ENCODE assay signal across 16 mouse cellular contexts in the genomic region with DNA sequence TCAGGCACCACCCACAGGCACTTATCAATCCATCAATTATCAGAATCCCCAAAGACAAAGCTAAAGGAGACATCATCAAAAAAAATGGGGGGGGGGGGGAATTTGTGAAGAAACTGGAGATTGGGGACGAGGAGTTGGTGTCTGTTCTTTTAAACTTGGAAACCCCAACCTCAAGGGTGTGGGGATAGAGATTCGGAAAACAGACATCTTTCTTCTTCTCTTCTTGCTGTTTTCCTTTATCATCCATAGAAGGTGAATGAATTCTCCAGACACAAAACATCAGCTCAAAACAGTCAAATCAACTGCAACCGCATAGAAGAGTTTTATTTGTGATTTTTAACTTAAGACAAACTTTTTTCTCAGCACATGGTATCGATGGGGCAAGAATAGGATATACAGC. TPM values are rescaled to one million over a fixed set of nuclear protein-coding genes. Genes with fewer than 3 reads are reported as not detected.
DNase-seq lines count a peak whose midpoint lies in the region; ATAC-seq and TF ChIP-seq lines count a peak whose summit lies in the region.
"Had no signal": no experiment of that assay in that cellular context is flagged by ENCODE, and none has a peak within 500 bp of the region (broad histone marks: within the 10 kb centered on the region; RNA-seq: fewer than 3 reads in every experiment).

Foxq1 (plus strand) TSS at position 301 of the 400 bp plus-strand sequence.

- peak within 1 kb of the TSS; percentile 96; the same call in 1 of the 2 replicates for H3K4me2 ChIP-seq in hindbrain, embryonic 15.5 days
- H3K4me2 ChIP-seq in hindbrain, embryonic 16.5 days (ENCODE audit: low read length) = no peak within 1 kb of the TSS
- H3K4me2 ChIP-seq in lung, embryonic 14.5 days = peak within 1 kb of the TSS; percentile 100
- H3K4me2 ChIP-seq in lung, postnatal 0 days (replicated peaks; ENCODE audit: low read depth, low read length) = no peak within 1 kb of the TSS
- H3K4me2 ChIP-seq in intestine, embryonic 16.5 days (ENCODE audit: low read depth, low read length) = peak within 1 kb of the TSS; percentile 99; the same call in 1 of the 2 replicates
- peak within 1 kb of the TSS; percentile 95; the same call in 1 of the 2 replicates for H3K4me2 ChIP-seq in stomach, embryonic 16.5 days (ENCODE audit: low read depth, low read length)

- WGBS in hindbrain, embryonic 15.5 days = 72% methylated on average over 4 of the region's 4 CpGs
- WGBS in hindbrain, embryonic 16.5 days = 72% methylated on average over 4 of the region's 4 CpGs
- 76% methylated on average over 4 of the region's 4 CpGs for WGBS in lung, embryonic 14.5 days
- WGBS in lung, postnatal 0 days = 86% methylated on average over 4 of the region's 4 CpGs
- WGBS in intestine, embryonic 16.5 days = 87% methylated on average over 4 of the region's 4 CpGs
- WGBS in stomach, embryonic 16.5 days = 82% methylated on average over 4 of the region's 4 CpGs

- no peak within 1 kb of the TSS for H3K27ac ChIP-seq in hindbrain, embryonic 15.5 days (replicated peaks)
- no peak within 1 kb of the TSS for H3K27ac ChIP-seq in hindbrain, embryonic 16.5 days (ENCODE audit: low read depth, low read length)
- no peak within 1 kb of the TSS for H3K27ac ChIP-seq in lung, embryonic 14.5 days (ENCODE audit: low read depth)
- no peak within 1 kb of the TSS for H3K27ac ChIP-seq in lung, postnatal 0 days (ENCODE audit: low read length)
- no peak within 1 kb of the TSS for H3K27ac ChIP-seq in intestine, embryonic 16.5 days (ENCODE audit: low read length)
- peak within 1 kb of the TSS; percentile 94 for H3K27ac ChIP-seq in stomach, embryonic 16.5 days (ENCODE audit: low read length)
- H3K27ac ChIP-seq: embryonic facial prominence, embryonic 13.5 days; forebrain, embryonic 10.5 days; left cerebral cortex, adult 2 months; midbrain, embryonic 12.5 days had no signal

- no peak within 1 kb of the TSS for H3K9ac ChIP-seq in hindbrain, embryonic 15.5 days
- no peak within 1 kb of the TSS for H3K9ac ChIP-seq in hindbrain, embryonic 16.5 days (ENCODE audit: low read depth, low read length)
- no peak within 1 kb of the TSS for H3K9ac ChIP-seq in lung, embryonic 14.5 days
- H3K9ac ChIP-seq in lung, postnatal 0 days (replicated peaks; ENCODE audit: low read depth) = no peak within 1 kb of the TSS
- H3K9ac ChIP-seq in intestine, embryonic 16.5 days (ENCODE audit: low read depth, low read length) = no peak within 1 kb of the TSS
- H3K9ac ChIP-seq in stomach, embryonic 16.5 days (ENCODE audit: low read length) = peak within 1 kb of the TSS; percentile 88; the same call in 1 of the 2 replicates
- H3K9ac ChIP-seq: embryonic facial prominence, embryonic 13.5 days; midbrain, embryonic 12.5 days had no signal

- peaks cover 30% of the 10 kb centered on the region for H3K4me1 ChIP-seq in hindbrain, embryonic 15.5 days (replicated peaks)
- peaks cover 27% of the 10 kb centered on the region for H3K4me1 ChIP-seq in hindbrain, embryonic 16.5 days (ENCODE audit: control insufficient read depth, insufficient read depth, low read depth, low read length)
- H3K4me1 ChIP-seq in lung, embryonic 14.5 days (ENCODE audit: insufficient read depth) = peaks cover 4% of the 10 kb centered on the region; the same call in 1 of the 2 replicates
- H3K4me1 ChIP-seq in lung, postnatal 0 days (ENCODE audit: insufficient read depth, low read depth, low read length) = 0 out of 2 replicates have a peak, but pooled peaks cover 2% of the 10 kb centered on the region
- H3K4me1 ChIP-seq in intestine, embryonic 16.5 days (ENCODE audit: control insufficient read depth, insufficient read depth, low read length) = peaks cover 10% of the 10 kb centered on the region
- H3K4me1 ChIP-seq in stomach, embryonic 16.5 days (ENCODE audit: control insufficient read depth, insufficient read depth, low read length) = peaks cover 11% of the 10 kb centered on the region

- no peak for TF ChIP-seq CTCF in lung, embryonic 14.5 days (IDR thresholded peaks at IDR 0.05; ENCODE audit: low read depth)
- no peak for TF ChIP-seq CTCF in lung, postnatal 0 days (IDR thresholded peaks at IDR 0.05)

- H3K4me3 ChIP-seq in hindbrain, embryonic 15.5 days = no peak within 1 kb of the TSS
- no peak within 1 kb of the TSS for H3K4me3 ChIP-seq in hindbrain, embryonic 16.5 days (ENCODE audit: low read length)
- no peak within 1 kb of the TSS; the same call in 1 of the 2 replicates for H3K4me3 ChIP-seq in lung, embryonic 14.5 days (ENCODE audit: low read depth, low read length)
- no peak within 1 kb of the TSS; the same call in 1 of the 2 replicates for H3K4me3 ChIP-seq in lung, postnatal 0 days (ENCODE audit: low read depth, low read length)
- no peak within 1 kb of the TSS for H3K4me3 ChIP-seq in intestine, embryonic 16.5 days (ENCODE audit: low read length)
- H3K4me3 ChIP-seq in stomach, embryonic 16.5 days (replicated peaks; ENCODE audit: low read length) = peak within 1 kb of the TSS; percentile 67

- H3K36me3 ChIP-seq in hindbrain, embryonic 15.5 days = no peaks in the 10 kb centered on the region
- H3K36me3 ChIP-seq in hindbrain, embryonic 16.5 days (ENCODE audit: control insufficient read depth, insufficient read depth, low read length) = no peaks in the 10 kb centered on the region
- H3K36me3 ChIP-seq in lung, embryonic 14.5 days (ENCODE audit: insufficient read depth) = no peaks in the 10 kb centered on the region
- no peaks in the 10 kb centered on the region for H3K36me3 ChIP-seq in lung, postnatal 0 days (ENCODE audit: insufficient read depth, low read length)
- no peaks in the 10 kb centered on the region for H3K36me3 ChIP-seq in intestine, embryonic 16.5 days (ENCODE audit: control insufficient read depth, insufficient read depth, low read length)
- no peaks in the 10 kb centered on the region for H3K36me3 ChIP-seq in stomach, embryonic 16.5 days (ENCODE audit: control insufficient read depth, insufficient read depth, low read length)
- H3K36me3 ChIP-seq: embryonic facial prominence, embryonic 13.5 days; forebrain, embryonic 10.5 days; midbrain, embryonic 12.5 days had no signal

- no peak for ATAC-seq in hindbrain, embryonic 15.5 days (ENCODE audit: low FRiP score, low read depth)
- ATAC-seq in hindbrain, embryonic 16.5 days = no peak
- ATAC-seq in lung, embryonic 14.5 days (ENCODE audit: insufficient read depth) = no peak
- ATAC-seq in lung, postnatal 0 days = no peak
- no peak for ATAC-seq in intestine, embryonic 16.5 days
- ATAC-seq in stomach, embryonic 16.5 days (ENCODE audit: insufficient read depth, low FRiP score) = no peak
- ATAC-seq: inflammation-experienced regulatory T-cells, adult 6 months had no signal

- H3K9me3 ChIP-seq in hindbrain, embryonic 15.5 days = no peaks in the 10 kb centered on the region
- H3K9me3 ChIP-seq in hindbrain, embryonic 16.5 days (ENCODE audit: control insufficient read depth, low read length) = no peaks in the 10 kb centered on the region
- no peaks in the 10 kb centered on the region for H3K9me3 ChIP-seq in lung, embryonic 14.5 days (ENCODE audit: low read depth, low read length)
- no peaks in the 10 kb centered on the region for H3K9me3 ChIP-seq in lung, postnatal 0 days (ENCODE audit: low read length)
- no peaks in the 10 kb centered on the region for H3K9me3 ChIP-seq in intestine, embryonic 16.5 days (ENCODE audit: control insufficient read depth, low read length)
- no peaks in the 10 kb centered on the region for H3K9me3 ChIP-seq in stomach, embryonic 16.5 days (replicated peaks; ENCODE audit: control insufficient read depth, low read length)
- H3K9me3 ChIP-seq: embryonic facial prominence, embryonic 13.5 days; forebrain, embryonic 10.5 days; midbrain, embryonic 12.5 days had no signal

- DNase-seq in lung, embryonic 14.5 days = no peak
- no peak for DNase-seq in lung, postnatal 0 days (ENCODE audit: low spot score)
- no peak for DNase-seq in layer of hippocampus, adult 11-12 months (ENCODE audit: low spot score)
- DNase-seq: adrenal gland, adult 8-10 months; cerebellum, adult 11-12 months; right cerebral cortex, adult 18-20 months; spleen, adult 18-20 months had no signal

- no peak for TF ChIP-seq EP300 in lung, postnatal 0 days (IDR thresholded peaks at IDR 0.05)

- peaks cover 65% of the 10 kb centered on the region for H3K27me3 ChIP-seq in hindbrain, embryonic 15.5 days
- peaks cover 53% of the 10 kb centered on the region for H3K27me3 ChIP-seq in hindbrain, embryonic 16.5 days (replicated peaks; ENCODE audit: control insufficient read depth, insufficient read depth, low read length)
- H3K27me3 ChIP-seq in lung, embryonic 14.5 days (ENCODE audit: insufficient read depth, low read length) = peaks cover 68% of the 10 kb centered on the region
- H3K27me3 ChIP-seq in lung, postnatal 0 days (replicated peaks; ENCODE audit: insufficient read depth, low read length) = peaks cover 9% of the 10 kb centered on the region; the same call in 1 of the 2 replicates
- H3K27me3 ChIP-seq in intestine, embryonic 16.5 days (replicated peaks; ENCODE audit: control insufficient read depth, insufficient read depth, low read length) = peaks cover 19% of the 10 kb centered on the region
- peaks cover 29% of the 10 kb centered on the region for H3K27me3 ChIP-seq in stomach, embryonic 16.5 days (ENCODE audit: control insufficient read depth, insufficient read depth, low read length)

RNA-seq across cellular contexts. Expression of gene Foxq1, which starts in this region (rescaled TPM):
- 2.0 and 2.4 TPM in 2 replicates for polyA plus RNA-seq in hindbrain, embryonic 15.5 days (2015; fragmentation: Nextera tagmentation; extraction: Ambion mirVana)
- 1.2 and 1.4 TPM in 2 replicates for polyA plus RNA-seq in hindbrain, embryonic 16.5 days (2015; fragmentation: Nextera tagmentation; extraction: Ambion mirVana)
- 0.78 and 0.92 TPM in 2 replicates for polyA plus RNA-seq in lung, embryonic 14.5 days (2014; fragmentation: Nextera tagmentation; extraction: Ambion mirVana)
- 2.2 and 2.7 TPM in 2 replicates for polyA plus RNA-seq in lung, postnatal 0 days (2015; fragmentation: Nextera tagmentation; extraction: Ambion mirVana)
- polyA plus RNA-seq in intestine, embryonic 16.5 days (2015; fragmentation: Nextera tagmentation; extraction: Ambion mirVana) = 1.2 and 1.8 TPM in 2 replicates
- polyA plus RNA-seq in stomach, embryonic 16.5 days (2015; fragmentation: Nextera tagmentation; extraction: Ambion mirVana) = 8.9 and 9.6 TPM in 2 replicates
- polyA plus RNA-seq: inflammation-experienced regulatory T-cells, adult 6 months had no signal

Comparison
In these comparisons a context has a peak if more than half of its experiments do, and no peak if none do; other contexts are left out.
1. H3K4me2 ChIP-seq: peak in hindbrain, embryonic 15.5 days (single experiment), lung, embryonic 14.5 days (single experiment), intestine, embryonic 16.5 days (single experiment) and stomach, embryonic 16.5 days (single experiment); none in hindbrain, embryonic 16.5 days (single experiment) and lung, postnatal 0 days (single experiment).